In genomic region chr4:132945261-132946046, GRCm38 (mm10) we compare ENCODE assay signal across 8 mouse cellular contexts. TPM values are rescaled to one million over a fixed set of nuclear protein-coding genes. Genes with fewer than 3 reads are reported as not detected.
DNase-seq lines count a peak whose midpoint lies in the region; ATAC-seq and TF ChIP-seq lines count a peak whose summit lies in the region.

No protein-coding gene starts in this region.

- peak; percentile 89 for ATAC-seq in forebrain, embryonic 16.5 days
- ATAC-seq in lung, embryonic 14.5 days (ENCODE audit: insufficient read depth), result peak; percentile 87
- peak; percentile 85 for ATAC-seq in neutrophil, adult 5-6 weeks (ENCODE audit: extremely low read depth, insufficient number of reproducible peaks, low FRiP score, poor library complexity, severe bottlenecking)

- peak overlapping the region; percentile 56 for H3K9ac ChIP-seq in forebrain, embryonic 16.5 days (replicated peaks; ENCODE audit: low read depth, low read length)
- peak overlapping the region; percentile 34 for H3K9ac ChIP-seq in lung, embryonic 14.5 days

- peaks cover 9% of the 10 kb centered on the region for H3K27me3 ChIP-seq in E14TG2a.4 (ENCODE audit: insufficient read depth, low read length)
- H3K27me3 ChIP-seq in forebrain, embryonic 16.5 days (replicated peaks; ENCODE audit: control insufficient read depth, insufficient read depth, low read length), result no peaks in the 10 kb centered on the region
- no peaks in the 10 kb centered on the region for H3K27me3 ChIP-seq in lung, embryonic 14.5 days (ENCODE audit: insufficient read depth, low read length)

- peak; percentile 95 for TF ChIP-seq CTCF in E14TG2a.4 (conservative IDR thresholded peaks at IDR 0.05; ENCODE audit: low read length)
- peak; percentile 97 for TF ChIP-seq CTCF in lung, embryonic 14.5 days (IDR thresholded peaks at IDR 0.05; ENCODE audit: low read depth)

- peak overlapping the region; percentile 63 for H3K27ac ChIP-seq in forebrain, embryonic 16.5 days (ENCODE audit: low read length)
- H3K27ac ChIP-seq in lung, embryonic 14.5 days (ENCODE audit: low read depth), result peak overlapping the region; percentile 75

- H3K36me3 ChIP-seq in E14TG2a.4 (ENCODE audit: insufficient read depth, low read length), result no peaks in the 10 kb centered on the region
- no peaks in the 10 kb centered on the region for H3K36me3 ChIP-seq in forebrain, embryonic 16.5 days (ENCODE audit: control insufficient read depth, insufficient read depth)
- H3K36me3 ChIP-seq in lung, embryonic 14.5 days (ENCODE audit: insufficient read depth), result no peaks in the 10 kb centered on the region

- WGBS in forebrain, embryonic 16.5 days, result 5% methylated on average over 15 of the region's 15 CpGs
- WGBS in lung, embryonic 14.5 days, result 3% methylated on average over 15 of the region's 15 CpGs

- intact Hi-C loops in heart, postnatal 36 days (cut with DNase I), result loop anchor here (1.0 to 5.0 kb wide), 4 partner anchors 60 to 351 kb away; no protein-coding TSS in a partner anchor

- peak overlapping the region; percentile 52 for H3K4me2 ChIP-seq in forebrain, embryonic 16.5 days (ENCODE audit: low read length)
- H3K4me2 ChIP-seq in lung, embryonic 14.5 days, result peak overlapping the region; percentile 54

- no peaks in the 10 kb centered on the region for H3K9me3 ChIP-seq in E14TG2a.4 (ENCODE audit: low read length)
- H3K9me3 ChIP-seq in forebrain, embryonic 16.5 days (ENCODE audit: control insufficient read depth, low read length), result no peaks in the 10 kb centered on the region
- H3K9me3 ChIP-seq in lung, embryonic 14.5 days (ENCODE audit: low read depth, low read length), result no peaks in the 10 kb centered on the region

- H3K4me1 ChIP-seq in E14TG2a.4 (replicated peaks; ENCODE audit: low read depth, low read length), result peaks cover 63% of the 10 kb centered on the region
- peaks cover 11% of the 10 kb centered on the region for H3K4me1 ChIP-seq in forebrain, embryonic 16.5 days (replicated peaks; ENCODE audit: control insufficient read depth, insufficient read depth, low read length)
- H3K4me1 ChIP-seq in lung, embryonic 14.5 days (ENCODE audit: insufficient read depth), result peaks cover 13% of the 10 kb centered on the region

- DNase-seq in cerebellum, adult 11 months, result peak; percentile 80
- peak; percentile 89 to 93 for DNase-seq in heart, postnatal 36 days
- DNase-seq in layer of hippocampus, adult 8-10 months (ENCODE audit: low spot score in 2 of 2), result peak; percentile 69 to 91
- peak; percentile 97 for DNase-seq in lung, embryonic 14.5 days
- peak; percentile 74 to 86 for DNase-seq in thymus, adult 18-20 months

- peak overlapping the region; percentile 60 for H3K4me3 ChIP-seq in E14TG2a.4 (replicated peaks; ENCODE audit: low read length)
- H3K4me3 ChIP-seq in forebrain, embryonic 16.5 days (replicated peaks; ENCODE audit: low read length), result 0 out of 2 replicates have a peak overlapping the region, but pooled peaks have one; percentile 5
- no peak overlapping the region; the same call in 1 of the 2 replicates for H3K4me3 ChIP-seq in lung, embryonic 14.5 days (ENCODE audit: low read depth, low read length)

RNA-seq across cellular contexts. Expression of gene Fam76a, which starts 23.1 kb away (rescaled TPM):
- polyA plus RNA-seq in forebrain, embryonic 16.5 days (2015; fragmentation: Nextera tagmentation; extraction: Ambion mirVana), result 51.0 and 53.4 TPM in 2 replicates
- total RNA-seq in heart, postnatal 36 days (2021), result 10 to 100 TPM; 42.3 to 46.4 TPM
- 10 to 100 TPM; 47.4 to 67.7 (median 53.2) TPM for total RNA-seq in layer of hippocampus, adult 8-10 months (2022)
- polyA plus RNA-seq in lung, embryonic 14.5 days (2014; fragmentation: Nextera tagmentation; extraction: Ambion mirVana), result 43.0 and 44.7 TPM in 2 replicates
- 31.1 and 35.4 TPM in 2 replicates for total RNA-seq in neutrophil, adult 5-6 weeks (2017)

RNA-seq across cellular contexts. Expression of gene Fgr, which starts 28.4 kb away (rescaled TPM):
- not detected in 2 replicates for polyA plus RNA-seq in forebrain, embryonic 16.5 days (2015; fragmentation: Nextera tagmentation; extraction: Ambion mirVana)
- under 1 TPM; 0.31 to 0.60 TPM for total RNA-seq in heart, postnatal 36 days (2021)
- total RNA-seq in layer of hippocampus, adult 8-10 months (2022), result 1 to 10 TPM in 2 of 4 experiments, under 1 TPM in 1, not detected in 1; 0.19 to 3.9 (median 3.4) TPM
- polyA plus RNA-seq in lung, embryonic 14.5 days (2014; fragmentation: Nextera tagmentation; extraction: Ambion mirVana), result 0.46 and 0.66 TPM in 2 replicates
- 301 and 321 TPM in 2 replicates for total RNA-seq in neutrophil, adult 5-6 weeks (2017)

Comparison
In these comparisons a context has a peak if more than half of its experiments do, and no peak if none do; other contexts are left out.
1. RNA of gene Fgr, which starts 28.4 kb away (total RNA-seq): 301 to 321 TPM in neutrophil, adult 5-6 weeks; 0.19 to 3.9 TPM in layer of hippocampus, adult 8-10 months and 0.31 to 0.60 TPM in heart, postnatal 36 days; every median in the first group is over 10 times any median in the second.
2. Peak in every context shown above with its lines, with median percentiles within 50 percentile points of each other: DNase-seq and ATAC-seq.